Mouse (Mus musculus) embryonic fibroblast, embryonic 13.5 days (primary cell): ENCODE measurements around the gene Ankrd61. TPM values are rescaled to one million over a fixed set of nuclear protein-coding genes. Genes with fewer than 3 reads are reported as not detected.

Experiments used
- H3K27ac ChIP-seq: 2 replicates; pipeline ENCODE4 v1.5.1; 2012; ENCODE audit warnings: low read length, control low read depth, inconsistent platforms; ENCODE audit not compliant: insufficient read depth
- H3K4me1 ChIP-seq: 2 replicates; pipeline ENCODE4 v1.6.1; 2011; ENCODE audit warnings: low read length; ENCODE audit not compliant: control insufficient read depth, insufficient read depth
- H3K4me3 ChIP-seq: 2 replicates; pipeline ENCODE4 v1.5.1; 2011; ENCODE audit warnings: mild to moderate bottlenecking, control low read depth, low read length; ENCODE audit not compliant: insufficient read depth
- CTCF ChIP-seq: IDR thresholded peaks from 2 replicates; pipeline ENCODE4 v1.5.1; 2011; ENCODE audit warnings: mild to moderate bottlenecking, control low read depth, low read length, moderate library complexity, borderline replicate concordance; ENCODE audit not compliant: insufficient read depth
- POLR2A ChIP-seq: IDR thresholded peaks from 2 replicates; pipeline ENCODE4 v1.6.1; 2011; ENCODE audit warnings: low read depth, mild to moderate bottlenecking, control low read depth, low read length, moderate library complexity
- polyA plus RNA-seq: library from polyadenylated mRNA; stranded (reverse); fragments of >200 nt; gene quantifications from 2 replicates; pipeline ENCODE4 v1.2.4, GENCODE M21; 2011; ENCODE audit warnings: low read depth; ENCODE audit not compliant: missing spikeins, insufficient read length

Gene Ankrd61
- polyA plus RNA-seq, 1 experiment, result not detected

- no peak for TF ChIP-seq POLR2A
- TF ChIP-seq CTCF, result no peak
- Histone ChIP-seq H3K27ac (no peak overlapping the region), H3K4me1 (0 out of 2 replicates have a peak, but pooled peaks cover 3% of the 10 kb centered on the region), H3K4me3 (no peak overlapping the region)
Observed at GRCm38 (mm10) chr5:143902111-143902510, 4.6 kb upstream of the Ankrd61 start.

GRCm38 (mm10) chr5:143893396-143893795 lies 4.1 kb downstream of the Ankrd61 start:
- no peak overlapping the region for H3K4me3 ChIP-seq
- H3K27ac ChIP-seq, result no peak overlapping the region
- TF ChIP-seq POLR2A, result no peak

GRCm38 (mm10) chr5:143892255-143892886 lies 5.1 kb downstream of the Ankrd61 start:
- Histone ChIP-seq H3K27ac (no peak overlapping the region), H3K4me3 (no peak overlapping the region), H3K4me1 (no peaks in the 10 kb centered on the region)
- TF ChIP-seq CTCF (no peak), POLR2A (no peak)

More at GRCm38 (mm10) chr5:143893396-143893795, 4.1 kb downstream of the Ankrd61 start:
- no peaks in the 10 kb centered on the region for H3K4me1 ChIP-seq

GRCm38 (mm10) chr5:143890741-143891140 lies 6.7 kb downstream of the Ankrd61 start:
- TF ChIP-seq POLR2A (no peak), CTCF (no peak)
- Histone ChIP-seq H3K27ac (no peak overlapping the region), H3K4me3 (no peak overlapping the region), H3K4me1 (no peaks in the 10 kb centered on the region)

GRCm38 (mm10) chr5:143885274-143885673 lies 12.2 kb downstream of the Ankrd61 start:
- Histone ChIP-seq H3K27ac (no peak overlapping the region), H3K4me3 (no peak overlapping the region), H3K4me1 (no peaks in the 10 kb centered on the region)
- TF ChIP-seq POLR2A, result no peak
- TF ChIP-seq CTCF, result no peak

- TF ChIP-seq CTCF, result no peak
- Histone ChIP-seq H3K4me3 (no peak overlapping the region), H3K4me1 (no peaks in the 10 kb centered on the region), H3K27ac (no peak overlapping the region)
Observed at GRCm38 (mm10) chr5:143874571-143874970, 22.9 kb downstream of the Ankrd61 start.

GRCm38 (mm10) chr5:143871547-143872169 lies 25.8 kb downstream of the Ankrd61 start:
- TF ChIP-seq POLR2A (no peak), CTCF (no peak)
- Histone ChIP-seq H3K4me3 (no peak overlapping the region), H3K4me1 (no peaks in the 10 kb centered on the region), H3K27ac (no peak overlapping the region)

Other genes starting within 250 kb of the Ankrd61 start
- 17.2 and 18.5 TPM in 2 replicates for gene Usp42, start 165.4 kb downstream of the Ankrd61 start, polyA plus RNA-seq
- gene Eif2ak1, start 79.9 kb downstream of the Ankrd61 start, polyA plus RNA-seq, result 26.9 and 30.0 TPM in 2 replicates
- gene Aimp2, start 12.2 kb upstream of the Ankrd61 start, polyA plus RNA-seq, result 94.0 and 102 TPM in 2 replicates
- gene Pms2, start 12.3 kb upstream of the Ankrd61 start, polyA plus RNA-seq, result 13.1 and 19.5 TPM in 2 replicates
- 1.2 TPM in 1 of 2 replicates, not detected in the other for gene Gm42421, start 30.5 kb upstream of the Ankrd61 start, polyA plus RNA-seq
- 0.77 TPM in 1 of 2 replicates, not detected in the other for gene Rsph10b, start 35.4 kb upstream of the Ankrd61 start, polyA plus RNA-seq
- gene Ccz1, start 117.2 kb upstream of the Ankrd61 start, polyA plus RNA-seq, result 66.5 and 69.6 TPM in 2 replicates
- not detected in 2 replicates for gene Ocm, start 129.0 kb upstream of the Ankrd61 start, polyA plus RNA-seq
- 9.3 and 10.4 TPM in 2 replicates for gene Lmtk2, start 202.8 kb upstream of the Ankrd61 start, polyA plus RNA-seq